Mouse (Mus musculus): ENCODE measurements around the gene Gadd45gip1.

Gene Gadd45gip1

DNA sequence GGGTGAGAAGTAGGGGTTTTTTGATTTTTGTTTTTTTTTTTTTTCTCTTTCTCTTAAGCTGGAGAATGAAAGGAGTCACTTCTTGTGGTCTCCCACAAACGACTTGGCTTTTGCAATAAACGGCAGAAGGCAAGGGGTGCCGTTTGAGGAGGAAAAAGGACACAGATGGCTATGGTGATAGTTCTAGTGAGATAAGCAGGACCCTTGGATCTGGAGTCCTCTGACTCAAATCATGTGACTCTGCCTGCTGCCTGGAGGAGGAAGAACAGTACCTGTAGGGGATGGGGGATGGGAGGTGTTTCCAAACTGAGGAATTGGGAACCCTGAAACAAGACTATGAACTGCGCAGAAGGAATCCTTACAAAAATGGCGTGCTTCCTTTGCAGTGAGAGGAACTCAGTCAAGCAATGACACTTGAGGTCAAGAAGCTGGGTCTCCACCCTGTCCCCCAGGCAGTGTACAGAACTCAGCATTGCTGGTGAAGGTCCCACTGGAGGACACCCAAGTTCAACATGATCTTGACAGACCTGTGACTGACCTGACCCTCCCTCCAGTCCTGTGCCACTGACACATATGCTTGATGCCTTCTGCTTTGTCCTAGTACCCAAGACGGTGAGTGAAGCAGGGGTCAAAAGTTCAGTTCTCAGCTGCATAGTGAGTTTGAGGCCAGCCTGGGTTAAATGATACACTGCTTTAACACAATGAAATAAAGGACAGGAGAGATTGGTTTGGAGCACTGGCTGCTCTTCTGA, 16.5 kb downstream of the Gadd45gip1 start:
- no peak for DNase-seq (ENCODE audit: low read depth)

GRCm38 (mm10) chr8:84856434-84856833, 25.1 kb downstream of the Gadd45gip1 start:
- no peak for DNase-seq (ENCODE audit: low read depth)

- DNase-seq (ENCODE audit: low read depth), result peak; percentile 88
Observed at GRCm38 (mm10) chr8:84856864-84857441, 25.6 kb downstream of the Gadd45gip1 start, which contains the start of gene Farsa. Gene Farsa, plus strand, starts transcription at chr8:84856989.

DNA sequence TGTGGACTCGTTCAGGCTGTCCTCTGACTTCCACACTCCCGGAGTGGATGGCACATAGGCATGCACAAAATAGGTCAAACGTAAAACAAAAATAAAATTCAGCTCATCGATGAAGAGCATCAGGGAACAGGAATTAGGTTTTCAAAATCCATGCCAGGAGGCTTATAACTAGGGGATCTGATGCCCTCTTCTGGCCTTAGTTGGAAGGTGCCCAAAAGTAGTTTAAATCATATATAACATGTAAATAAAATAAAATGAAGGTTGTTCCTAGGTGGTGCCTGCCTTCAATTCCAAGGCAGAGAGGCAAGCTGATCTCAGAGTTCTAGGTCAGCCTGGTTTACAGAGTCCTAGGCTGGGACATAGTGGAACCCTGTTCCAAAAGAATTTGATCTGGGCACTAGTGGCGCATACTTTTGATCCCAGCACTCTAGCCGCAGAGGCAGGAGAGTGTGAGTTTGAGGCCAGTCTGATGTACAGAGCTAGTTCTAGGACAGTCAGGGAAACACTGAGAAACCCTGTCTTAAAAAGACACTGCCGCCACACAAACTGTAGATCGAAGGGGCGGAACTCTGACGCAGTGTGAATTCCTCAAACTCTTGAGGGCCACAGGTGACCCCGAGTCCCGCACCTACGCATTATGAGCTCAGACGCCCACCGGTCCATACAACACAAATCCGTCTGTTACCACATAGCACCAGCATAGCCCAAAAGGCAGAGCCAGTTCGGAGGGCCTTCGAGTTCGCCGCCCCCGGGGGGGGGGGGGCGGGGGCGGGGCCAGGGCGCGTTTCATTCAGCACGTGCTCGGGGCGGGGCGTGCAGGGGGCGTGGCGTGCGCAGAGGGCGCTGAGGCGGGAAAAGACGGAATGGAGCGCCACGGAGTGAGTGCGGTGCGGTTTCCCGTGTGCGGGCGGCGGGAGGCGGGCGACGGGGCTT, 40.3 kb downstream of the Gadd45gip1 start, which contains the start of gene Syce2:
Gene Syce2 (plus strand): TSS at position 736 of the 933 bp plus-strand sequence.
- DNase-seq (ENCODE audit: low read depth), result peak; percentile 70

- no peak for DNase-seq (ENCODE audit: low read depth)
Observed at GRCm38 (mm10) chr8:84872309-84872965, 41.1 kb downstream of the Gadd45gip1 start.

DNA sequence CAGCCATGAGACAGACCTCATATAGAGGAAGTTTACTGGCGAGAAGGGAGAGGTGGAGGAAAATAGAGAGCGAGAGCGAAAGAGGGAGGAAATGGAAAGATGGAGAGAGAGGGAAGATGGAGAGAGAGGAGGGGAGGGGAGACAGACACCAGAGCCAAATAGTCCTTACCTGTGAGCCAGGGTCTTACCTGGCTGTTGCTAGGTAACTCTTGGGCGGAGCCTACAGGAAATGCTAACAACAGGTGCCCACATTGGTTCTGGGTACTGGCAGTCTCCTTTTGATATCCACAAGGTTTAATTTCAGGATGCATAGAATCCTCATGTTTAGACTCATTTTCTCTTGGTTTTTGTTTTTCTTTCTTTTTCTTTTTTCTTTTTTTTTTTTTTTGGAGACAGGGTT, 41.7 kb downstream of the Gadd45gip1 start:
- no peak for DNase-seq (ENCODE audit: low read depth)

- no peak for DNase-seq (ENCODE audit: low read depth)
Observed at GRCm38 (mm10) chr8:84874339-84874738, 43.0 kb downstream of the Gadd45gip1 start.

DNA sequence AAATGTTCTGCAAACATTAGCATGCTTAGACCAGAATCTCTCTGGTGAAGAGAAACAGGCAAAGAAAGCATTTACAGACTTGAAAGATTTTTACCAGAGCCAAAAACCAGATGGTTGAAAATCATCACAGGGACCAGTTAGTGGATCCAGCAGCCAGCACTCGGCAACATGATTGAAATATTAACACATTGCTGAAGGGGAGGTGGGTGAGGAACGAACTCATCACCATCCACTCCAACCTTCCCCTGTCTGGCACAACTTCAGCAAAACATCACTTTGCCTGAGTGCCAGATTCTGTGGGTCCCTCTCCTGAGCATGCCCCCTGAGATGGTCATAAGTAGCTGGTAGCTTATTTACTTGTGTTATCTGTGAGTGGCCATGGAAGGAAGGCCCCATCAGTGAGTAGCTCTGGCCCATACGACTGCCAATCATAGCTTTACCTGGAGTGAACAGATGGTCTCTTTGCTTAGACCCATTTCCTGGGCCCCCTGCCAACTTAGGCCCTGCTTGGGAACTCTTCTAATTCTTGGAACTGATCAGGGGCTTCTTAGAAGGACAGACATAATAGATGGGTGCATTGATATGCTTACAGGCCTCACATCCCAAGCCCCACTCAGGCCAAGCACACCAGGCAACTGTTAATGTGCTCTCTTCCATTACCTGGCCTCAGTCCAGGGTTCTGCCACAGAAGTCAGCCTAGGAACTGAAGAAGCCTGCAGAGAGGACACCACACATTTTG, 46.1 kb downstream of the Gadd45gip1 start:
- DNase-seq (ENCODE audit: low read depth), result no peak

- DNase-seq (ENCODE audit: low read depth), result no peak
Observed at GRCm38 (mm10) chr8:84878915-84879314, 47.6 kb downstream of the Gadd45gip1 start.

DNA sequence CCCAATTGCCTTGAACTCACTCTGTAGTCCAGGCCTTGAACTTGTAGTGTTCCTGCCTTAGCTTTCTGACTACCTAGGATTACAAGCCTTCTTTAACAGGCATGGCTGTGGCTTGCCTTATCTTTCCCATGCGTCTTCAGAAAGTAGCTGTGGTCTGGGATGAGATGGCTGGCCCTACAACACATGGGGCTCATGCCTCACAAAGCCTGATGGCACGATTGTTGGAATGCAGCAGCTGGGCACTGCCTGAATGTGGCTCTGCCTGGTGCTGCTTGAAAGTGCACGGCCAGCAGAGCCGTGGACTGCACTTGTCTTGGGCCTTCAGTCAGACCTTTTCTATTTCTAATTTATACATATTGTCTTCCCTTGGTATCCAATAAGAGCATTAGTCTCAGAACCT, 53.4 kb downstream of the Gadd45gip1 start:
- DNase-seq (ENCODE audit: low read depth), result no peak

All from c-Kit-positive CD71-negative TER-119-negative erythroid progenitor cells, embryonic 14.5 days (primary cell).